Mouse (Mus musculus): ENCODE data around the gene Robo3. TPM values are rescaled to one million over a fixed set of nuclear protein-coding genes. Genes with fewer than 3 reads are reported as not detected.

The Robo3 gene
- polyA plus RNA-seq, 2 experiments: 0.07 to 0.39 TPM

DNA sequence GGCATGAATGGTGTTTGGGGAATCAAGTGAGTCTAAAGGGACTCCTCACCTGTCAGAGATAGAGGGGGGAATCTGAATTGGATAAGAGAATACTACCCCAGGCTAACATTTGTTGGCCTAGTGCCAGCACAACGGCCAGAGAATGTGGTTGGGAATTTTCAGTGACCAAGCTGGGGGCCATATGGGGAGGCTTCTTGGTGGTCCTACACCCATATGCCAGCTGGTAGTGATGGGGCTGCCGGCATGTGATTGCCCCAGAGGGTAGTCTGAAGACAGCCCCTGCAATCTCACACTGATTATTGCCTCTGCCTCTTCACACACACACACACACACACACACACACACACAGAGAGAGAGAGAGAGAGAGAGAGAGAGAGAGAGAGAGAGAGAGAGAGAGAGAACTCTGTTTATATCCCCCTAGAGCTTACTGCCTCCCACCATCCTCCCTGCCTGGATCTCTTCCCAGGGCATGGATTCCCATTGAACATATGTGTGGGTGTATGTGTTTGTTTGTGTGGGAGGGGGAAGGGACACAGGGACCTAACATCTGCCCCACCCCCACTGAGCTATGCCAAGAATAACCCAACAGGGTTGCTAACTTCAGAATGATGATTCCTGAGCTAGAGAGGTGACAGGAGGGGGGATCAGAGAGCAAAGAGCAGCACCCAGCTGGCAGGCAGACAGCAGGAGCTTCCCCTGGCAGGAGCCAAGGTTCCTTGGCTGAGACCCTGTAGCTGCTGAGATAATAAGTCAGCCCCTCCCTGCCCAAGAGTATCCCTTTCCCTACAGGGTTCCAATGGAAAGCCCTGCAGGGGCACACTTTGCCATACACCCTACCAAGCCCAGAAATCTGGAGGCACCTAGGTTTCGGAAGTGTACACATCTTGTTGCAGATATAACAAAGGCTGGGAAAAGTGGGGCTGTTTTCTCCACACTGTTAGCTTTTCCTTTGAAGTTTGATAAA lies 5.0 kb upstream of the Robo3 start:
- Histone ChIP-seq H3K4me2 (replicated peaks; ENCODE audit: low read depth, low read length, severe bottlenecking) (no peak overlapping the region), H3K36me3 (ENCODE audit: control insufficient read depth, insufficient read depth, low read length) (no peaks in the 10 kb centered on the region), H3K4me1 (ENCODE audit: control insufficient read depth, insufficient read depth, low read length) (0 out of 2 replicates have a peak, but pooled peaks cover 6% of the 10 kb centered on the region), H3K4me3 (replicated peaks; ENCODE audit: low read length) (no peak overlapping the region), H3K9ac (ENCODE audit: low read depth, low read length, severe bottlenecking) (no peak overlapping the region), H3K27me3 (ENCODE audit: control insufficient read depth, insufficient read depth, low read length) (peaks cover 31% of the 10 kb centered on the region), H3K9me3 (ENCODE audit: control insufficient read depth, low read length) (no peaks in the 10 kb centered on the region), H3K27ac (replicated peaks; ENCODE audit: low read depth, low read length) (no peak overlapping the region)
- TF ChIP-seq POLR2A (IDR thresholded peaks at IDR 0.05; ENCODE audit: borderline replicate concordance, extremely low read depth, insufficient read depth, insufficient read length): no peak
- no peak for DNase-seq (ENCODE audit: low spot score)
- ATAC-seq (ENCODE audit: low FRiP score, low read depth): no peak
- WGBS: 21% methylated on average over 3 of the region's 3 CpGs

DNA sequence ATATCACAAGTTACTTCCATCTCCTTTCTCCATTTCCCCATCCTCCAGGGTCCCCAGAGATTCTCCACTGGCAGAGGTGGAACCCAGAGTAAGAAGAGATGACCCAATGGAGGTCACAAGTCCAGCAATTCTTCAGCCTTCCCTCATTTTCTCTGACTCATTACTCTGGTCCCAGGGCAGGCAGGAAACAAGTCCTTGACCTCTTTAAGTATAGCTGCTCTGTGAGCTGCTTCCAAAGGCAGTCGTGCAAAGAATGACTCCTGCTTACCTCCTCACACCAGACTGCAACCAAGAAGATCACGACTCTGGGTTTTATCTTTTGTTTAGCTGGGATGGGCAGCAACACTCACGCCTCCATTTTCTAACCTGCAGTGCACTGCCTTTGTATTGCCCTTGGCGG lies 2.6 kb upstream of the Robo3 start:
- ATAC-seq (ENCODE audit: low FRiP score, low read depth) (no peak), DNase-seq (ENCODE audit: low spot score) (no peak)
- Histone ChIP-seq H3K27me3 (ENCODE audit: control insufficient read depth, insufficient read depth, low read length) (peaks cover 55% of the 10 kb centered on the region), H3K9ac (ENCODE audit: low read depth, low read length, severe bottlenecking) (no peak overlapping the region), H3K4me1 (ENCODE audit: control insufficient read depth, insufficient read depth, low read length) (peaks cover 9% of the 10 kb centered on the region; the same call in 1 of the 2 replicates), H3K4me3 (replicated peaks; ENCODE audit: low read length) (no peak overlapping the region), H3K4me2 (replicated peaks; ENCODE audit: low read depth, low read length, severe bottlenecking) (no peak overlapping the region), H3K27ac (replicated peaks; ENCODE audit: low read depth, low read length) (no peak overlapping the region), H3K9me3 (ENCODE audit: control insufficient read depth, low read length) (no peaks in the 10 kb centered on the region), H3K36me3 (ENCODE audit: control insufficient read depth, insufficient read depth, low read length) (no peaks in the 10 kb centered on the region)
- WGBS: 4% methylated on average over 4 of the region's 4 CpGs
- no peak for TF ChIP-seq POLR2A (IDR thresholded peaks at IDR 0.05; ENCODE audit: borderline replicate concordance, extremely low read depth, insufficient read depth, insufficient read length)

GRCm38 (mm10) chr9:37434932-37435331 lies 1.9 kb upstream of the Robo3 start:
- 1% methylated on average over 14 of the region's 14 CpGs for whole genome bisulfite sequencing
- Histone ChIP-seq H3K9ac (ENCODE audit: low read depth, low read length, severe bottlenecking) (no peak overlapping the region), H3K4me2 (replicated peaks; ENCODE audit: low read depth, low read length, severe bottlenecking) (no peak overlapping the region), H3K27ac (replicated peaks; ENCODE audit: low read depth, low read length) (no peak overlapping the region), H3K4me1 (ENCODE audit: control insufficient read depth, insufficient read depth, low read length) (peaks cover 9% of the 10 kb centered on the region; the same call in 1 of the 2 replicates), H3K4me3 (replicated peaks; ENCODE audit: low read length) (no peak overlapping the region), H3K27me3 (ENCODE audit: control insufficient read depth, insufficient read depth, low read length) (peaks cover 61% of the 10 kb centered on the region), H3K9me3 (ENCODE audit: control insufficient read depth, low read length) (no peaks in the 10 kb centered on the region), H3K36me3 (ENCODE audit: control insufficient read depth, insufficient read depth, low read length) (no peaks in the 10 kb centered on the region)
- DNase-seq (ENCODE audit: low spot score): no peak
- TF ChIP-seq POLR2A (IDR thresholded peaks at IDR 0.05; ENCODE audit: borderline replicate concordance, extremely low read depth, insufficient read depth, insufficient read length): no peak
- no peak for ATAC-seq (ENCODE audit: low FRiP score, low read depth)

DNA sequence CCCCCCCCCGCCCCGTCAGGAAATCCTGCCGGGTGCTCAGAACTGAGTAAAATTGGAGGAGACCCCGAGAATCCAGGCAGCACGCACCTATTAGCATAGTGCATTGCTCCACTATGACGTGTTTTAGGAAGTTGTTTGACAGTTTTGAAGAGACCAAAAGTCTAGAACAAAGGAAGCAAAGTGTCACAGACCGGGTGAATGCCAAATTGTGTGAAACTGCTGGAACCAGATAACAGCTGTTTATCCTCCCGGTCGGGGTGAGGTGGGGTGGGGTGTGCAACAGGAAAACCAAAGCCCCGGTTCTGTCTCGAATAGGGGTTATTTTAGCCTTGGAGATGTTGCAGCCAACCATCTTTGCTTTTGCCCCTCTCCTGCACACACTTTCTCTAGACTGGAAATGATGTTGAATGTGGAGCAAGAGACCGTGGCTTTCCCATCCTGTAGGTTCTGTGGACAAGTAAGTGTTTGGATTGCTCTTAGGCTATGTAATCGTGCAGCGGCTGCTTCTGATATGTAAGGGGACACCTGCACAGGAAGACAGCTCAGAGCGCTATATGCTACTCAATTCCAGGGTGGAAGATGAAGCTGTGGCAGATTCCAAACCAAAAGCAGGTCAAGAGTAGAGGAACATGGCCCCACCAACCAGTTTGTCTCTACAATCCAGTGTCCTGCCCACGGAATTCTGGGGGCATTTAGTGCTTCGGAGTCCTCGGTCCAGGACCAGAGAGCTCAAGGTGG lies 946 bp upstream of the Robo3 start:
- 3% methylated on average over 18 of the region's 18 CpGs for WGBS
- Histone ChIP-seq H3K27me3 (ENCODE audit: control insufficient read depth, insufficient read depth, low read length) (peaks cover 70% of the 10 kb centered on the region), H3K4me2 (replicated peaks; ENCODE audit: low read depth, low read length, severe bottlenecking) (no peak overlapping the region), H3K27ac (replicated peaks; ENCODE audit: low read depth, low read length) (no peak overlapping the region), H3K4me3 (replicated peaks; ENCODE audit: low read length) (no peak overlapping the region), H3K36me3 (ENCODE audit: control insufficient read depth, insufficient read depth, low read length) (no peaks in the 10 kb centered on the region), H3K9me3 (ENCODE audit: control insufficient read depth, low read length) (no peaks in the 10 kb centered on the region), H3K4me1 (ENCODE audit: control insufficient read depth, insufficient read depth, low read length) (peaks cover 9% of the 10 kb centered on the region; the same call in 1 of the 2 replicates), H3K9ac (ENCODE audit: low read depth, low read length, severe bottlenecking) (no peak overlapping the region)
- DNase-seq (ENCODE audit: low spot score): no peak
- TF ChIP-seq POLR2A (IDR thresholded peaks at IDR 0.05; ENCODE audit: borderline replicate concordance, extremely low read depth, insufficient read depth, insufficient read length): no peak
- ATAC-seq (ENCODE audit: low FRiP score, low read depth): no peak

GRCm38 (mm10) chr9:37432026-37432666 lies 900 bp downstream of the Robo3 start:
- DNase-seq (ENCODE audit: low spot score) (no peak), ATAC-seq (ENCODE audit: low FRiP score, low read depth) (no peak)
- 2% methylated on average over 16 of the region's 17 CpGs for WGBS
- H3K4me2 ChIP-seq (replicated peaks; ENCODE audit: low read depth, low read length, severe bottlenecking): no peak overlapping the region
- no peaks in the 10 kb centered on the region for H3K9me3 ChIP-seq (ENCODE audit: control insufficient read depth, low read length)
- H3K9ac ChIP-seq (ENCODE audit: low read depth, low read length, severe bottlenecking): no peak overlapping the region
- peaks cover 86% of the 10 kb centered on the region for H3K27me3 ChIP-seq (ENCODE audit: control insufficient read depth, insufficient read depth, low read length)
- 0 out of 2 replicates have a peak overlapping the region, but pooled peaks have one; percentile 30 for H3K4me3 ChIP-seq (replicated peaks; ENCODE audit: low read length)
- TF ChIP-seq POLR2A (IDR thresholded peaks at IDR 0.05; ENCODE audit: borderline replicate concordance, extremely low read depth, insufficient read depth, insufficient read length): no peak
- no peak overlapping the region for H3K27ac ChIP-seq (replicated peaks; ENCODE audit: low read depth, low read length)
- no peaks in the 10 kb centered on the region for H3K36me3 ChIP-seq (ENCODE audit: control insufficient read depth, insufficient read depth, low read length)
- peaks cover 9% of the 10 kb centered on the region; the same call in 1 of the 2 replicates for H3K4me1 ChIP-seq (ENCODE audit: control insufficient read depth, insufficient read depth, low read length)

All from limb, embryonic 14.5 days (tissue).